Mouse (Mus musculus) liver, adult 2 months (tissue): ENCODE measurements at regions not wholly inside any gene's neighbourhood (a gene's known extent, or its start where the extent isn't known, plus 50 kb on each side); places are given as distances from the start of the nearest gene placed in this dataset.

ENCODE experiments used
- DNase-seq: peaks from one replicate; pipeline ENCODE4 v3.0.0-alpha.2; 2011; ENCODE audit warnings: low read depth, low spot score; ENCODE audit errors: extremely low read depth
- H3K27ac ChIP-seq: fragments of 200-500 bp; replicated peaks from 2 replicates; pipeline ENCODE4 v1.5.1; 2012; ENCODE audit warnings: low read depth, mild to moderate bottlenecking, control low read depth, inconsistent platforms, low read length; ENCODE audit not compliant: insufficient read depth
- H3K27me3 ChIP-seq: fragments of 200-500 bp; 2 replicates; pipeline ENCODE4 v1.6.1; 2012; ENCODE audit warnings: mild to moderate bottlenecking, moderate library complexity, low read length, inconsistent platforms; ENCODE audit not compliant: control insufficient read depth, insufficient read depth
- H3K36me3 ChIP-seq: fragments of 200-500 bp; 2 replicates; pipeline ENCODE4 v1.6.1; 2012; ENCODE audit warnings: low read length, inconsistent platforms; ENCODE audit not compliant: control insufficient read depth, insufficient read depth
- H3K4me1 ChIP-seq: fragments of 200-500 bp; 2 replicates; pipeline ENCODE4 v1.6.1; 2011; ENCODE audit warnings: low read length; ENCODE audit not compliant: control insufficient read depth, insufficient read depth
- H3K4me3 ChIP-seq: fragments of 200-500 bp; 2 replicates; pipeline ENCODE4 v1.5.1; 2011; ENCODE audit warnings: low read depth, mild to moderate bottlenecking, control low read depth, low read length, moderate library complexity; ENCODE audit not compliant: insufficient read depth
- H3K79me2 ChIP-seq: fragments of 200-500 bp; 2 replicates; pipeline ENCODE4 v1.6.1; 2012; ENCODE audit warnings: inconsistent platforms, mild to moderate bottlenecking, low read length, moderate library complexity; ENCODE audit not compliant: control insufficient read depth, insufficient read depth
- H3K9ac ChIP-seq: fragments of 200-500 bp; 2 replicates; pipeline ENCODE4 v1.6.1; 2012; ENCODE audit warnings: low read depth, mild to moderate bottlenecking, control low read depth, inconsistent platforms, low read length
- CTCF ChIP-seq: fragments of 200-500 bp; IDR thresholded peaks from 2 replicates; pipeline ENCODE4 v1.5.1; 2011; ENCODE audit warnings: low read depth, low read length, control low read depth
- POLR2A ChIP-seq: fragments of 200-500 bp; IDR thresholded peaks from 2 replicates; pipeline ENCODE4 v1.6.1; 2011; ENCODE audit warnings: low read length, control low read depth; ENCODE audit not compliant: insufficient read depth; ENCODE audit errors: extremely low read depth
- WGBS: fragments of 180-500 bp; shearing (Covaris S2); methylation state at CpG from one replicate; pipeline ENCODE4 v1.1.7; 2018; 5-methylcytosine and 5-hydroxymethylcytosine counted together

- Histone ChIP-seq H3K4me1 (peaks cover 4% of the 10 kb centered on the region; the same call in 1 of the 2 replicates), H3K79me2 (no peaks in the 10 kb centered on the region), H3K4me3 (no peak overlapping the region), H3K9ac (no peak overlapping the region), H3K27ac (no peak overlapping the region), H3K27me3 (no peaks in the 10 kb centered on the region), H3K36me3 (no peaks in the 10 kb centered on the region)
- TF ChIP-seq CTCF, result no peak
- DNase-seq, result peak; percentile 16
Measured at GRCm38 (mm10) chr13:43992968-43993367, 208.4 kb downstream of the Cd83 start.

GRCm38 (mm10) chr13:43994361-43994760 is 209.8 kb downstream of the Cd83 start:
- Histone ChIP-seq H3K27me3 (no peaks in the 10 kb centered on the region), H3K79me2 (no peaks in the 10 kb centered on the region), H3K27ac (no peak overlapping the region), H3K9ac (no peak overlapping the region), H3K4me3 (no peak overlapping the region), H3K36me3 (no peaks in the 10 kb centered on the region), H3K4me1 (peaks cover 4% of the 10 kb centered on the region; the same call in 1 of the 2 replicates)
- no peak for TF ChIP-seq POLR2A
- TF ChIP-seq CTCF, result no peak
- 97% methylated on average over 4 of the region's 4 CpGs for WGBS
- DNase-seq, result no peak

GRCm38 (mm10) chr13:43995623-43996022 is 211.0 kb downstream of the Cd83 start:
- WGBS, result 36% methylated on average over 3 of the region's 3 CpGs
- H3K4me1 ChIP-seq, result peaks cover 4% of the 10 kb centered on the region; the same call in 1 of the 2 replicates
- DNase-seq, result peak; percentile 78
- no peak overlapping the region for H3K4me3 ChIP-seq
- H3K36me3 ChIP-seq, result no peaks in the 10 kb centered on the region
- H3K79me2 ChIP-seq, result no peaks in the 10 kb centered on the region
- H3K27me3 ChIP-seq, result no peaks in the 10 kb centered on the region
- H3K27ac ChIP-seq, result no peak overlapping the region
- TF ChIP-seq POLR2A (no peak), CTCF (no peak)
- no peak overlapping the region for H3K9ac ChIP-seq

- no peak for DNase-seq
- Histone ChIP-seq H3K36me3 (no peaks in the 10 kb centered on the region), H3K27ac (no peak overlapping the region), H3K4me3 (no peak overlapping the region), H3K4me1 (no peaks in the 10 kb centered on the region), H3K27me3 (no peaks in the 10 kb centered on the region), H3K9ac (no peak overlapping the region), H3K79me2 (no peaks in the 10 kb centered on the region)
- TF ChIP-seq CTCF (no peak), POLR2A (no peak)
- 95% methylated on average over 12 of the region's 12 CpGs for WGBS
Measured at GRCm38 (mm10) chr13:44001861-44002545, 217.4 kb downstream of the Cd83 start.

- WGBS, result 77% methylated on average over 2 of the region's 2 CpGs
- no peak for DNase-seq
- H3K4me1 ChIP-seq, result no peaks in the 10 kb centered on the region
Measured at GRCm38 (mm10) chr13:44012868-44013267, 228.3 kb downstream of the Cd83 start.

GRCm38 (mm10) chr13:44018489-44019303 is 234.1 kb downstream of the Cd83 start:
- DNase-seq, result no peak
- Histone ChIP-seq H3K4me3 (no peak overlapping the region), H3K36me3 (no peaks in the 10 kb centered on the region), H3K27me3 (no peaks in the 10 kb centered on the region), H3K27ac (no peak overlapping the region), H3K79me2 (no peaks in the 10 kb centered on the region), H3K9ac (no peak overlapping the region), H3K4me1 (no peaks in the 10 kb centered on the region)
- WGBS, result 53% methylated on average over 8 of the region's 8 CpGs
- TF ChIP-seq POLR2A, result no peak
- no peak for TF ChIP-seq CTCF

More at GRCm38 (mm10) chr13:44012868-44013267, 228.3 kb downstream of the Cd83 start:
- TF ChIP-seq POLR2A, result no peak
- TF ChIP-seq CTCF, result no peak
- Histone ChIP-seq H3K27ac (no peak overlapping the region), H3K4me3 (no peak overlapping the region), H3K36me3 (no peaks in the 10 kb centered on the region), H3K27me3 (no peaks in the 10 kb centered on the region), H3K79me2 (no peaks in the 10 kb centered on the region), H3K9ac (no peak overlapping the region)
